Mouse (Mus musculus) forebrain, embryonic 12.5 days (tissue): ENCODE measurements around the gene Mrpl24. TPM values are rescaled to one million over a fixed set of nuclear protein-coding genes. Genes with fewer than 3 reads are reported as not detected.
"Not testable (repeated sequence)": the region's sequence is repeated elsewhere in the genome, so short reads cannot be mapped to it uniquely, and the experiment has no call there.

Source experiments
- ATAC-seq: fragments of 200-750 bp; cut with Nextera tagmentation; 2 replicates; pipeline ENCODE4 v1.8.0; 2017; ENCODE audit warnings: moderate TSS enrichment; ENCODE audit not compliant: low FRiP score
- H3K27ac ChIP-seq: fragments of 300-500 bp; sonication (generic); 2 replicates; pipeline ENCODE4 v1.5.1; 2016; ENCODE audit warnings: mild to moderate bottlenecking
- H3K27me3 ChIP-seq: fragments of 300-500 bp; sonication (generic); 2 replicates; pipeline ENCODE4 v1.6.1; 2016; ENCODE audit warnings: mild to moderate bottlenecking
- H3K36me3 ChIP-seq: fragments of 300-500 bp; sonication (generic); replicated peaks from 2 replicates; pipeline ENCODE4 v1.6.1; 2016; ENCODE audit warnings: mild to moderate bottlenecking
- H3K4me1 ChIP-seq: fragments of 300-500 bp; sonication (generic); 2 replicates; pipeline ENCODE4 v1.6.1; 2016
- H3K4me2 ChIP-seq: fragments of 300-500 bp; sonication (generic); 2 replicates; pipeline ENCODE4 v1.6.1; 2016; ENCODE audit warnings: mild to moderate bottlenecking, moderate library complexity
- H3K4me3 ChIP-seq: fragments of 300-500 bp; sonication (generic); replicated peaks from 2 replicates; pipeline ENCODE4 v1.5.1; 2016; ENCODE audit warnings: mild to moderate bottlenecking
- H3K9ac ChIP-seq: fragments of 300-500 bp; sonication (generic); 2 replicates; pipeline ENCODE4 v1.6.1; 2016; ENCODE audit warnings: mild to moderate bottlenecking
- H3K9me3 ChIP-seq: fragments of 300-500 bp; sonication (generic); 2 replicates; pipeline ENCODE4 v1.6.1; 2016
- WGBS: fragments of 180-500 bp; shearing (Covaris S2); methylation state at CpG from one replicate; pipeline ENCODE4 v1.1.7; 2016; 5-methylcytosine and 5-hydroxymethylcytosine counted together
- polyA plus RNA-seq: library from polyadenylated mRNA; unstranded; fragments of >200 nt; fragmentation: Nextera tagmentation; extraction: Ambion mirVana; gene quantifications from 2 replicates; pipeline ENCODE4 v1.2.1, GENCODE M21; 2016

The Mrpl24 gene
- polyA plus RNA-seq: 75.8 and 86.1 TPM in 2 replicates

GRCm38 (mm10) chr3:87919336-87920108 is at the start of gene Mrpl24:
Gene Mrpl24 (plus strand): TSS chr3:87919506.
- Histone ChIP-seq H3K27ac (peak within 1 kb of the TSS; percentile 61), H3K4me2 (peak within 1 kb of the TSS; percentile 84), H3K9me3 (no peaks in the 10 kb centered on the region), H3K36me3 (peaks cover 58% of the 10 kb centered on the region), H3K4me1 (peaks cover 13% of the 10 kb centered on the region), H3K4me3 (peak within 1 kb of the TSS; percentile 55), H3K9ac (peak within 1 kb of the TSS; percentile 63), H3K27me3 (no peaks in the 10 kb centered on the region)
- ATAC-seq: peak; percentile 82
- WGBS: under 1% methylated on average over 30 of the region's 30 CpGs

DNA sequence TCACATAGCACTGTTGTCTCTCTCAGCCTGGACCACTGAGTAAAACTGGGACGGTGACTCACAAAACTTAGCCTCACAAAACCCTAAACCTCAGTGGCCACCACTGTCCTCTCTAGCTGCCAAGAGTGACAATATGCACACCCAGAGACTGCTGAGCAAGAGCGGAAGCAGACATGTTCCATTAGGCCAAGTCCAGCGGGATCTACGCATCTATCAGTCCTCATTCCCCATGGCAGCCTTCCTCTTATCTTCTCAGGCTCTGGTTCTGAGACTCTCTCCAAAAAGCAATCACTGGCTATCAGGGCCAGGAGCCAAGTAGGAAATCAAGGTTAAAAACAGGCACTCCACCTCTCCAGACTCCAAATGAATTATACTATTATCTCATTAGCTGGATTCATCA is 41.6 kb upstream of the Mrpl24 start:
- H3K4me2 ChIP-seq: no peak overlapping the region
- H3K27ac ChIP-seq: no peak overlapping the region
- H3K9ac ChIP-seq: no peak overlapping the region
- 98% methylated on average over 4 of the region's 4 CpGs for WGBS
- ATAC-seq: no peak
- peaks cover 24% of the 10 kb centered on the region for H3K36me3 ChIP-seq
- H3K9me3 ChIP-seq: no peaks in the 10 kb centered on the region
- peaks cover 3% of the 10 kb centered on the region; the same call in 1 of the 2 replicates for H3K4me1 ChIP-seq
- H3K27me3 ChIP-seq: no peaks in the 10 kb centered on the region
- H3K4me3 ChIP-seq: no peak overlapping the region

GRCm38 (mm10) chr3:87884291-87884690 is 35.0 kb upstream of the Mrpl24 start:
- peaks cover 21% of the 10 kb centered on the region for H3K4me1 ChIP-seq
- WGBS: 5% methylated on average over 3 of the region's 3 CpGs
- peak overlapping the region; percentile 95 for H3K9ac ChIP-seq
- peaks cover 21% of the 10 kb centered on the region for H3K36me3 ChIP-seq
- no peaks in the 10 kb centered on the region for H3K9me3 ChIP-seq
- peak overlapping the region; percentile 93 for H3K4me2 ChIP-seq
- no peaks in the 10 kb centered on the region for H3K27me3 ChIP-seq
- no peak for ATAC-seq
- H3K27ac ChIP-seq: no peak overlapping the region; the same call in 1 of the 2 replicates
- H3K4me3 ChIP-seq: peak overlapping the region; percentile 99

DNA sequence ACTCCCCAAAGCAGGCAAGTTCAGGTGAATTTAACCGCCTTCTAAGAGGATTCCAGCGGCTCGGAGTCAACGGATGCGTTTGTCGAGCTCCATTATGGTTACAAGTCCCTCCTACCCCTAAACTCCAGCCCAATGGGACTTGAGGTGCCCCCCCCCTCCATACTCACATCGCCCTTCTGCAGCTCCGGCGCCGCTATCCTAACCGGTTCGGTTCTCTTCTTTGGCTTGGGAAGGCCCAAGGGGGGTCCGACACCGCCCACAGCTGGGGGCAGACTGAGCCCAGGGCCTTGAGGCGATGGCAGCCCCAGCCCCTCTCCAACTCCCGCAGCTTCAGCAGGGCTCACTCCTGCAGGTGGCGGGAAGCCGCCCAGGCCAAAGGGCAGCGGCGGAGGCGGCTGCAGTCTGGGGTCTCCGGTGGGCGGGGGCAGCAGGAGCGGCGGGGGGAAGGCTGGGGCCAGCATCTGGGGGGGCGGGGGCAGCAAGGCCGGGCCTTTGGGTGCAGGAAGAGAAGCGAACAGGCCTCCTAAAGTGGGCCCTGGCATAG is 34.5 kb upstream of the Mrpl24 start:
- peaks cover 21% of the 10 kb centered on the region for H3K36me3 ChIP-seq
- peak overlapping the region; percentile 83 for H3K27ac ChIP-seq
- H3K9ac ChIP-seq: peak overlapping the region; percentile 95
- H3K4me3 ChIP-seq: peak overlapping the region; percentile 99
- H3K9me3 ChIP-seq: no peaks in the 10 kb centered on the region
- H3K4me1 ChIP-seq: peaks cover 21% of the 10 kb centered on the region
- WGBS: under 1% methylated on average over 25 of the region's 28 CpGs
- ATAC-seq: peak; percentile 27
- no peaks in the 10 kb centered on the region for H3K27me3 ChIP-seq
- H3K4me2 ChIP-seq: peak overlapping the region; percentile 93

- peaks cover 16% of the 10 kb centered on the region for H3K36me3 ChIP-seq
- no peaks in the 10 kb centered on the region for H3K27me3 ChIP-seq
- no peaks in the 10 kb centered on the region for H3K9me3 ChIP-seq
- H3K4me1 ChIP-seq: peaks cover 21% of the 10 kb centered on the region
- H3K9ac ChIP-seq: peak within 1 kb of the TSS; percentile 95
- ATAC-seq: peak; percentile 98
- WGBS: under 1% methylated on average over 33 of the region's 33 CpGs
- peak within 1 kb of the TSS; percentile 93 for H3K4me2 ChIP-seq
- H3K4me3 ChIP-seq: peak within 1 kb of the TSS; percentile 99
- H3K27ac ChIP-seq: peak within 1 kb of the TSS; percentile 83
Observed at GRCm38 (mm10) chr3:87885281-87886003, 33.9 kb upstream of the Mrpl24 start, which contains the start of gene Prcc. Gene Prcc (minus strand): TSS chr3:87885608.

GRCm38 (mm10) chr3:87886004-87886365 is 33.3 kb upstream of the Mrpl24 start:
- Histone ChIP-seq H3K4me2 (peak overlapping the region; percentile 47), H3K4me3 (peak overlapping the region; percentile 99), H3K4me1 (peaks cover 21% of the 10 kb centered on the region), H3K27ac (no peak overlapping the region), H3K27me3 (no peaks in the 10 kb centered on the region), H3K9ac (peak overlapping the region; percentile 49), H3K9me3 (no peaks in the 10 kb centered on the region), H3K36me3 (peaks cover 11% of the 10 kb centered on the region; the same call in 1 of the 2 replicates)
- peak; percentile 36; the same call in 1 of the 2 replicates for ATAC-seq
- 9% methylated on average over 10 of the region's 10 CpGs for WGBS

GRCm38 (mm10) chr3:87886416-87886815 is 32.9 kb upstream of the Mrpl24 start:
- no peak overlapping the region for H3K9ac ChIP-seq
- H3K4me2 ChIP-seq: peak overlapping the region; percentile 47; the same call in 1 of the 2 replicates
- H3K4me3 ChIP-seq: peak overlapping the region; percentile 99
- no peaks in the 10 kb centered on the region for H3K27me3 ChIP-seq
- H3K27ac ChIP-seq: no peak overlapping the region
- WGBS: 85% methylated on average over 6 of the region's 6 CpGs
- H3K4me1 ChIP-seq: peaks cover 21% of the 10 kb centered on the region
- ATAC-seq: no peak
- peaks cover 8% of the 10 kb centered on the region; the same call in 1 of the 2 replicates for H3K36me3 ChIP-seq
- no peaks in the 10 kb centered on the region for H3K9me3 ChIP-seq

DNA sequence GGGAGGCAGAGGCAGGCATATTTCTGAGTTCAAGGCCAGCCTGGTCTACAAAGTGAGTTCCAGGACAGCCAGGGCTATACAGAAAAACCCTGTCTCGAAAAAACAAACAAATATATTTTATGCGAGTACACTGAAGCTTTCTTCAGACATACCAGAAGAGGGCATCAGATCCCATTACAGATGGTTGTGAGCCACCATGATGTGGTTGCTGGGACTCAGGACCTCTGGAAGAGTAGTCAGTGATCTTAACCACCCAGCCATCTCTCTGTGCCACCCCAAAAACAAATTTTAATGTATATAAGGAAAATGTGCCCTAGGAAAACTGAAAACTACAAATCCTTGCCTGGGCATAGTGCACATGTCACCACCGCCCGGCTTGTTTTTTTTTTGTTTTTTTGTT is 31.9 kb upstream of the Mrpl24 start:
- ATAC-seq: not testable (repeated sequence)

GRCm38 (mm10) chr3:87891481-87891880 is 27.8 kb upstream of the Mrpl24 start:
- WGBS: 51% methylated on average over 3 of the region's 3 CpGs

More for the DNA sequence above, 31.9 kb upstream of the Mrpl24 start:
- H3K27ac ChIP-seq, H3K9me3 ChIP-seq, H3K9ac ChIP-seq, H3K4me2 ChIP-seq, H3K4me3 ChIP-seq, H3K36me3 ChIP-seq, H3K27me3 ChIP-seq: not testable (repeated sequence)
- 81% methylated on average over 4 of the region's 4 CpGs for WGBS
- peaks cover 19% of the 10 kb centered on the region for H3K4me1 ChIP-seq

DNA sequence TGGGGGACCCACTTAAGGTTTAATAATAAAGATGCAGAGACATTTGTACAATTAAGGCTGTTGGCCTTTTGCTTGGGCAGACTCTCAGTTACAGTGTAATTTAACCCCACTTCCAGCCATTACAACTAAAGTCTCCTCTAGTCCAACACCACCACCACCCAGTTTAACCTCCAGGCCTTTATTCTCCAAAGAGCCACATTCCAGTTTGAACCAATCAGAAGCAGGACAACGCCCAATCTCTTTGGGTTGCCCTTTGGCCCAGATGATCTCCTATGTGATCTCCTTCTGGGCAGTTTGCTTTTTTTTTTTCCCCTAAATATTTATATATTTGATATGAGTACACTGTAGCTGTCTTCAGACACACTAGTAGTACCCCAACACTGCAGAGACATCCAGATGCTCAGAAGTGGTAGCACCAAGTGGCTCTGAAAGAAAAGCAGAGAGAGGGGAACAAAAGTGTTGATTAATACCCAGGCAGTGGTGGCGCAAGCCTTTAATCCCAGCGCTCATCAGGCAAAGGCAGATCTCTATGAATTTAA is 25.9 kb upstream of the Mrpl24 start:
- no peaks in the 10 kb centered on the region for H3K36me3 ChIP-seq
- H3K27ac ChIP-seq: no peak overlapping the region
- WGBS: 71% methylated on average over 3 of the region's 3 CpGs
- H3K4me2 ChIP-seq: no peak overlapping the region
- no peaks in the 10 kb centered on the region for H3K27me3 ChIP-seq
- no peak for ATAC-seq
- no peak overlapping the region for H3K4me3 ChIP-seq
- H3K9ac ChIP-seq: no peak overlapping the region
- H3K4me1 ChIP-seq: no peaks in the 10 kb centered on the region
- no peaks in the 10 kb centered on the region for H3K9me3 ChIP-seq

More at GRCm38 (mm10) chr3:87891481-87891880, 27.8 kb upstream of the Mrpl24 start:
- no peak overlapping the region for H3K4me2 ChIP-seq
- H3K9ac ChIP-seq: no peak overlapping the region
- H3K4me1 ChIP-seq: no peaks in the 10 kb centered on the region
- H3K4me3 ChIP-seq: no peak overlapping the region
- no peaks in the 10 kb centered on the region for H3K27me3 ChIP-seq
- no peaks in the 10 kb centered on the region for H3K9me3 ChIP-seq
- H3K36me3 ChIP-seq: no peaks in the 10 kb centered on the region
- H3K27ac ChIP-seq: no peak overlapping the region
- no peak for ATAC-seq

DNA sequence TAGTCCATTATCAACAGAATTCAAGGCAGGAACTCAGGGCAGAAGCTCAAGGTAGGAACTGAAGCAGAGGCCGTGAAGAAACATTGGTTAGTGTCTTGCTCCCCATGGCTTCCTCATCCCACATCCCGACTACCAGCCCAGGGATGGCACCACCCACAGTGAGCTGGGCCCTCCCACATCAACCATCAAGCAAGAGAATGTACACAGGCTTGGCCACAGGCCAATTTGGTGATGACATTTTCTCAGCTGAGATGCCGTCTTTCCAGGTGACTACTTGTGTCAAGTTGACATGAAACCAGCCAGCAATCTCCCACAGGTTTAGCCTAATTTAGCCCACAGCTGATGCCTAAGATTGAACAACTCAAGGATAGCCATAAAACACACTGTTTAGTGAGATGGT is 20.0 kb upstream of the Mrpl24 start:
- no peak overlapping the region for H3K27ac ChIP-seq
- H3K4me1 ChIP-seq: no peaks in the 10 kb centered on the region
- ATAC-seq: no peak

DNA sequence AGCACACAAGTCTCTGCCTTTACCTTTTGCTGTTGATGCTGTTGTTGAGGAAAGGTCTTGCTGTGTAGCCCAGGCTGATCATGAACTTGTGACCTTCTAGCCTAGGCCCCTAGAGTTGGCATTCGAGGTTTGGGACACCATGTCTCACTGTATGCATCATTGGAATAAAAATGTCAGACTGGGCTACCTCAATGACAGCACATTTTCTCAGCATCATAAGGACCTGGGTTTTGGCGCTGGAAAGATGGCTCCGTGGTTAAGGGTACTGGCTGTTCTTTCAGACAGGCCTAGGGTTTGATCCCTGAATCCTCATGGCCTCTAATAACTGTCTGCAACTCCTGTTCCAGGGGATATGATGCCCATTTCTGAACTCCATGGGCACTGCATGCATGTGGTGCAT is 19.5 kb upstream of the Mrpl24 start:
- no peak overlapping the region for H3K27ac ChIP-seq
- WGBS: 79% methylated on average over 3 of the region's 3 CpGs
- no peaks in the 10 kb centered on the region for H3K27me3 ChIP-seq
- H3K9me3 ChIP-seq: no peaks in the 10 kb centered on the region
- H3K36me3 ChIP-seq: no peaks in the 10 kb centered on the region
- no peaks in the 10 kb centered on the region for H3K4me1 ChIP-seq
- H3K4me3 ChIP-seq: no peak overlapping the region
- H3K4me2 ChIP-seq: no peak overlapping the region
- H3K9ac ChIP-seq: no peak overlapping the region
- ATAC-seq: no peak

More for the DNA sequence above, 20.0 kb upstream of the Mrpl24 start:
- no peak overlapping the region for H3K9ac ChIP-seq
- no peaks in the 10 kb centered on the region for H3K9me3 ChIP-seq
- H3K27me3 ChIP-seq: no peaks in the 10 kb centered on the region
- H3K4me2 ChIP-seq: no peak overlapping the region
- WGBS: 71% methylated on average over 3 of the region's 3 CpGs
- H3K4me3 ChIP-seq: no peak overlapping the region
- H3K36me3 ChIP-seq: no peaks in the 10 kb centered on the region
